Comparison of ENCODE assay signal across 7 mouse cellular contexts in the genomic region with DNA sequence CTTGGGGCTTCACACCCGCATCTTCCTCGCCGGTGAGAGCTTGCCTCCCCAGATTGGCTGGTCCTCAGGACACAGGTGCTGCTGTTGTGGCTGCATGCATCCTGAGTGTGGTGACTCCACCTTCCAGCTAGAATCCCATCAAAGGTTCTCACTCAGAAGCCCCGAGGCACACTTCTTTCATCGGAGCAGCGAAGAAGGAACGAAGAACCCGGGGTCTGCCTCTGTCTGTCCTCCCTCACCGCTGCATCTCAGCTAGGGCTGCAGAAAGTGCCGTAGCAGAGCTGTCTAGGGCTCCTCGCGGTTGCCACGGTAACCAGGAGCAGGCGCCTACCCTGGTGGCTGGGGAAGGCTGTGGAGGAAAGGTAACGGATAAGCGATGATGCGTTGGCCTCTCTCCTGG. TPM values are rescaled to one million over a fixed set of nuclear protein-coding genes. Genes with fewer than 3 reads are reported as not detected.
DNase-seq lines count a peak whose midpoint lies in the region; ATAC-seq and TF ChIP-seq lines count a peak whose summit lies in the region.

A gene (minus strand): TSS at position 227 of the 400 bp plus-strand sequence.

- H3K27me3 ChIP-seq in G1E (ENCODE audit: insufficient read depth, low read length) = peaks cover 43% of the 10 kb centered on the region
- H3K27me3 ChIP-seq in embryonic facial prominence, embryonic 10.5 days (replicated peaks; ENCODE audit: low read depth, poor library complexity, severe bottlenecking) = peaks cover 51% of the 10 kb centered on the region
- H3K27me3 ChIP-seq in megakaryocyte, embryonic 14.5 days (replicated peaks) = peaks cover 67% of the 10 kb centered on the region
- H3K27me3 ChIP-seq in splenic B cell, adult 2 months (ENCODE audit: control insufficient read depth, insufficient read depth, low read length, poor library complexity, severe bottlenecking) = no peaks in the 10 kb centered on the region; the same call in 1 of the 2 replicates

- no peak for ATAC-seq in G1E (ENCODE audit: extremely low read depth, insufficient number of reproducible peaks, low FRiP score, poor library complexity, severe bottlenecking)

- TF ChIP-seq CTCF in G1E (IDR thresholded peaks at IDR 0.05; ENCODE audit: low read depth, low read length) = no peak

- H3K9me3 ChIP-seq in G1E (replicated peaks) = no peaks in the 10 kb centered on the region
- no peaks in the 10 kb centered on the region for H3K9me3 ChIP-seq in embryonic facial prominence, embryonic 10.5 days
- no peaks in the 10 kb centered on the region for H3K9me3 ChIP-seq in megakaryocyte, embryonic 14.5 days

- H3K27ac ChIP-seq in embryonic facial prominence, embryonic 10.5 days (replicated peaks) = peak within 1 kb of the TSS; percentile 84

- H3K36me3 ChIP-seq in G1E (replicated peaks) = no peaks in the 10 kb centered on the region
- no peaks in the 10 kb centered on the region for H3K36me3 ChIP-seq in embryonic facial prominence, embryonic 10.5 days (replicated peaks)
- H3K36me3 ChIP-seq in megakaryocyte, embryonic 14.5 days (replicated peaks; ENCODE audit: low read length) = no peaks in the 10 kb centered on the region
- no peaks in the 10 kb centered on the region for H3K36me3 ChIP-seq in splenic B cell, adult 2 months (ENCODE audit: control insufficient read depth, insufficient read depth, low read length, poor library complexity, severe bottlenecking)

- peak within 1 kb of the TSS; percentile 66 for H3K4me3 ChIP-seq in G1E (ENCODE audit: low read depth, low read length)
- H3K4me3 ChIP-seq in embryonic facial prominence, embryonic 10.5 days = peak within 1 kb of the TSS; percentile 57
- peak within 1 kb of the TSS; percentile 91 for H3K4me3 ChIP-seq in megakaryocyte, embryonic 14.5 days (replicated peaks)

- H3K4me1 ChIP-seq in G1E (ENCODE audit: insufficient read depth, low read depth, low read length) = peaks cover 26% of the 10 kb centered on the region
- H3K4me1 ChIP-seq in embryonic facial prominence, embryonic 10.5 days = peaks cover 35% of the 10 kb centered on the region
- peaks cover 35% of the 10 kb centered on the region for H3K4me1 ChIP-seq in megakaryocyte, embryonic 14.5 days

- no peak for DNase-seq in G1E (ENCODE audit: low spot score)
- DNase-seq in adrenal gland, adult 8-10 months = no peak
- DNase-seq in embryonic facial prominence, embryonic 10.5 days (ENCODE audit: low spot score) = peak; percentile 79
- no peak for DNase-seq in gastrocnemius, postnatal 4 days (ENCODE audit: low spot score in 2 of 2)
- DNase-seq in kidney, postnatal 4 days = peak; percentile 55 to 63
- peak; percentile 43 for DNase-seq in splenic B cell, adult 2 months (ENCODE audit: low read depth, low spot score)

- under 1% methylated on average over 17 of the region's 17 CpGs for WGBS in embryonic facial prominence, embryonic 10.5 days

RNA-seq across cellular contexts. Expression of the gene that starts here (rescaled TPM):
- total RNA-seq in G1E (2014; fragmentation: Nextera tagmentation) = 107 and 109 TPM in 2 replicates
- 20.4 and 20.9 TPM in 2 replicates for total RNA-seq in G1E (2017)
- 29.8 and 38.1 TPM in 2 replicates for polyA plus RNA-seq in G1E (2012)
- 10 to 100 TPM; 41.6 to 78.2 (median 55.4) TPM for total RNA-seq in adrenal gland, adult 8-10 months (2022)
- 9.9 and 10.4 TPM in 2 replicates for polyA plus RNA-seq in embryonic facial prominence, embryonic 10.5 days (2016; fragmentation: Nextera tagmentation; extraction: Ambion mirVana)
- total RNA-seq in gastrocnemius, postnatal 4 days (2021) = 100 to 1,000 TPM in 1 of 2 experiments, 10 to 100 TPM in 1; 99.9 to 103 TPM
- polyA plus RNA-seq in megakaryocyte, embryonic 14.5 days (2012; ENCODE audit: insufficient read depth, low replicate concordance) = 17.8 and 21.9 TPM in 2 replicates

Comparison
In these comparisons a context has a peak if more than half of its experiments do, and no peak if none do; other contexts are left out.
1. DNase-seq: peak in embryonic facial prominence, embryonic 10.5 days (single experiment), kidney, postnatal 4 days (2 of 2) and splenic B cell, adult 2 months (single experiment); none in G1E (single experiment), adrenal gland, adult 8-10 months (single experiment) and gastrocnemius, postnatal 4 days (0 of 2).
2. Peak in every context shown above with its lines, with median percentiles within 50 percentile points of each other: H3K4me3 ChIP-seq.